Mouse (Mus musculus) embryonic fibroblast, embryonic 13.5 days (primary cell): ENCODE data around the gene Pin4.

Experiments
- CTCF ChIP-seq: IDR thresholded peaks from 2 replicates; pipeline ENCODE4 v1.5.1; 2011; ENCODE audit warnings: mild to moderate bottlenecking, control low read depth, low read length, moderate library complexity, borderline replicate concordance; ENCODE audit not compliant: insufficient read depth
- POLR2A ChIP-seq: IDR thresholded peaks from 2 replicates; pipeline ENCODE4 v1.6.1; 2011; ENCODE audit warnings: low read depth, mild to moderate bottlenecking, control low read depth, low read length, moderate library complexity

DNA sequence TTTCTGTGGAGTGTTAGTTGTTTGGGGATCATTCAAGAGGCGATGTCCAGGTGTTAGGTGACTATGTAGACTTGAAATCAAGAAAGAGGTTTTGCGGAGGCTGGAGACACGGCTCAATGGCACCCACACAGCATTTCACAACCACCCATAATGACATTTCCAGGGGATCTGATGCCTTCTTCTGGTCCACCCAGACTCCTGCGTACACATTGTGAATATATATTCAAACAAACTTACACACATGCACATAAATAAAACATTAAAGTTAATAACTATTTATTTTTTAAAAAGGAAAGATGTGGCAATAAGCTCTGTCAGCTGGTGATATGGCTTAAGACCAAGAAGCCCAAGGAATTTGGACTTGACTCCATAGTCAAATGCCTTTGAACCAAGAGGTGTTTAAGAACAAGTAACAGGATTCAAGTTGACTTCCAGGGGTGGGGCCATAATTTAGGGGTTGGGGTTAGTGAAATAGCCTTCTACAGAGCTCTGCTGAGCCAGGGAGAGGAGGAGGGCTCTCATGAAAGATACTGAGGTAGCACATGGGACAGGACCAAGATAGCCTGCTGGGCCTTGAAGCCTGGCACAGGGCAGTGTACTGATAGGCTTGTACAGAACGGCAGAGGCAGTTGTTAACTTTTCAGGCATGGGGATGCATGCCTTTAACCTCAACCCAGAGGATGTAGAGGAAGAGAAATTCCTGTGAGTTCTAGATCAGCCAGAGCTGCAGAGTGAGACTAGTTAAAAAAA lies 56.5 kb downstream of the Pin4 start:
- no peak for TF ChIP-seq CTCF
- TF ChIP-seq POLR2A: no peak
